Mouse (Mus musculus): ENCODE results near the gene Abhd12.

Gene Abhd12

DNA sequence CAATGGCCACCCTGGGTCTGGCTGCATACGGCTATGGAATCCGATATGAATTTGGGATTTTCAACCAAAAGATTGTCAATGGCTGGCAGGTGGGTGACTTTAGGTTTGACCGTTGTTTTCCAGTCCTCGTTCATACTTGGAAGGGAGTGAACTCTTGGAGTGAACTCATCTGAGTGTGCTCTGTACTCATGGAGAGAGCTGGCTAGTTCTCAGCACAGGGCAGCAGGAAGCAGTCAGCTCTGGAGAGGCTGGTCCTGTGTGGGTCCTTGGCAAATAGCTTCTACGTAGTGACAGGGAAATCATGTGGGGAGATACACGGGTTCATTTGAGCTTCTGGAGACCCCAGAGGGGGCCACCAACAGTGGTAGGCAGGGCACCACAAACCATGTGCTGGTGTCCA lies 95.7 kb downstream of the Abhd12 start:
- DNase-seq (ENCODE audit: extremely low read depth, low read depth) = no peak

DNA sequence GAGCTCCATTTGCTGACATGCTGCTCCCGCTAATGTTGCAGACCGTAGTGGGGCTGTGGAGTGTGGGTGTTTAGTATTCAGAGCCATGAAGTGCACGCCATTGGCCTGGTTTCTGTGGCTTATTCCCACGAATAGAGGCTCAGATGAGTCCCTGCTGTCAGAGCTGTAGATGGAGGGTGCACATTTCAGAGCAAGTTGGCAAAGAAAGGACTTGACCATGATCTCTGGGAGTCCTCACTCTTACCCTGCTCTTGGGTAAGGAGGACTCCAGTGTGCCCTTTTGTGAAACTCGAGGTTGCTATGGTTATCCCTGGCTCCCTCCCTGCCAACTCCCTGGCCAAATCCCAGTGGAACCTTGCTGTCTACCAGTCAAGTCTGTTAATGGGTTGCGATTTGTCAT lies 96.2 kb downstream of the Abhd12 start:
- no peak for DNase-seq (ENCODE audit: extremely low read depth, low read depth)

DNA sequence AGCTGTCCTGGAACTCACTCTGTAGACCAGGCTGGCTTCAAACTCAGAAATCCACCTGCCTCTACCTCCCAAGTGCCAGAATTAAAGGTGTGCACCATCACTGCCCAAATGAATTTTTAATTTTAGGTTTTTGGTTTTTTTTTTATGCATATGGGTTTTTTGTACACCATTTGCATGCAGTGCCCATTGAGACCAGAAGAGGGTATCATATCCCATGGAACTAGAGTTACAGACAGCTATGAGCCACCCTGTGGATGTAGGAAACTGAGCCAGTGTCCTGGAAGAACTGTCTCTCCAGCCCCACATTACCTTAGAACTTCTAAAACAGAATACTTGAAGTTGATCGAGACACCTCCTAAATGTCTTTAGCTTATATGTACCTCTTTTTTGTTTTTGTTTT lies 101.5 kb downstream of the Abhd12 start:
- DNase-seq (ENCODE audit: extremely low read depth, low read depth) = no peak

DNA sequence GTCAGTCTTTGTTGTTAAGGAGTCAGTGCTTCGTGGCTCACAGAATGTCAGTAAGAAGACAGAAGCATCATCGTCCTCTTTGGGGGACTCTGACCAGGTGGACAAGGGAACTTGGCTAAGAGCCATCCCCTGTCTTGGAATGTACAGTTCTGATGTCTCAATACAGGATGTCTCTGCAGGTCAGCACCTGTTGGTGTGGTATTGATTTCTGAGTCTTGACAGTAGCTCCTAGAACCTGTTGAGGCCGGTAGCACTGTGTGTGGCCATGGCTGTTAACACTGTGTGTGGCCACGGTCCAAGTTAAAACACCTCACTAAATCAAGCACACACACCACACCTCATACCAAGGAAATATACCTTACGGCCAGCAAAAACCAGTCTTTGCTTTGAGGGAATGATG lies 103.9 kb downstream of the Abhd12 start:
- DNase-seq (ENCODE audit: extremely low read depth, low read depth) = no peak

DNA sequence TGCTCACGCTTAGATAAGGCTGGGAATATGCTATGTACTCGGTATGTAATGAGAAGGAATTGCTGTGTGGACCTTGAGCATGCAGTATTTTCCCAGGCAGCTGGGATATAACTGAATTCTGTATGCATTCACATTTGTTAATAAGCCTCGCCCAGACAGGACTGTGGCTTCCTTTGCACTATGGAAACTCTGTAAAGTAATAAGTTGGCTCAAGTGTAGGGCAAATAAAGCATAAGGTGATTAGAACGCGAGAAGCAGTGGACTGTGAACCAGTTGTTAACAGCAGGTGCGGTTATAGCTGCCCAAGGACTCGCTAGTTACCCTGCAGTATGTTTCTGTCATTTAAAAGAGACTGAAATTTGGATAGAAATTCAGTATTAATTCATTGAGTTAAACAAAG lies 106.5 kb downstream of the Abhd12 start:
- no peak for DNase-seq (ENCODE audit: extremely low read depth, low read depth)

DNA sequence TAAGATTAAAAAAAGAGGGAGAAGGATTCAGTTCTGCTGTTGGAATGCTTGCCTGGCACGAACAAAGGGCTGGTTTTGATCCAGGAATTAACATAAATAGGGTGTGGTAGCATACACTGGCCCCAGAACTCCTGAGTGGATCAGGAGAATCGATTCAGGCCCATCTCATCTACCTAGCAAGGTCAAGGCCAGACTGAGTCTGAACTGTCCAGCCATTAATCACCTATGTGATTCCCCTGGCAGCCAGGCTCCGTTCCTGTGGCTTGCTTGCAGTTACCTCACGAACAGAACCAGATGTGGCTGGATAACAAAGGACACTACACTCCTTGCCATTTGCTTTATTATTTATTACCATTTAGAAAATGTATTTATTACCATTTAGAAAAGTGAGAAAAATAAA lies 111.2 kb downstream of the Abhd12 start:
- no peak for DNase-seq (ENCODE audit: extremely low read depth, low read depth)

DNA sequence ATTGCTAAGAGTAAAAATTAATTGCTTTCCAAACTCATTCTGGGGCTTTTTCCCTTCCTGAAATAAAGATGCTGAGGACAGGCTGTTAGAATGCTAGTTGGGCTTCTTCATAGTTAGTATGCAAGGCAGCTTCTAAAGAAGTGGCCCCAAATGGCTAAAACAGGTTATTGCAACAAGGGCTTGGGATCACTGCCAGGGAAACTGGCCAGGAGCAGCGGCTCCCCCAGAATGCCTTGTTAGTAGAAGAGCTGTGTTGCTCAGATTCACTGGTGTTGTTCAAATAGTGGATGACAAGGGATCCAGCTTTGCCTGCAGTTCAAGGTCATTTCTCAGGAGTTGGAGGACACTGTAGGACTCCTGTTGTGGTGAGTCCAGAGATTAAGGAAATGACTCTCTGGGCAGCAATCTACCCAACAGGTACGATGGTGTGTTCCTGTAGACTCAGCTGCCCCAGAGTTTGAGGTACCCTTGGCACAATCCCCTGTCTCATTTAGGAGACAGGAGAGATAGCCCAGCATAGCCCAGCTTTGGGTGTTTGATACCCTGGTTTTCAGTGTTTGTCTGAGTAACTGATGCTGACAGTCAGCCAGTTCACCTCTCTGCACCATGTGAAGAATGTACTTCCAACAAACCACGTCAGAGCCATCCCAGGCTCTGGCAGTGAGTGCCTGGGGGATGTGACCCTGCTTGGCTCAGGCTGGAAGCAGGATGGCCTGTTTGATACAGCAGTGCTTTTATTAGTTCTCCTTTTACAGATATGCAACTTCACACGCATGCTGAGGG lies 115.6 kb downstream of the Abhd12 start:
- DNase-seq (ENCODE audit: extremely low read depth, low read depth) = no peak

DNA sequence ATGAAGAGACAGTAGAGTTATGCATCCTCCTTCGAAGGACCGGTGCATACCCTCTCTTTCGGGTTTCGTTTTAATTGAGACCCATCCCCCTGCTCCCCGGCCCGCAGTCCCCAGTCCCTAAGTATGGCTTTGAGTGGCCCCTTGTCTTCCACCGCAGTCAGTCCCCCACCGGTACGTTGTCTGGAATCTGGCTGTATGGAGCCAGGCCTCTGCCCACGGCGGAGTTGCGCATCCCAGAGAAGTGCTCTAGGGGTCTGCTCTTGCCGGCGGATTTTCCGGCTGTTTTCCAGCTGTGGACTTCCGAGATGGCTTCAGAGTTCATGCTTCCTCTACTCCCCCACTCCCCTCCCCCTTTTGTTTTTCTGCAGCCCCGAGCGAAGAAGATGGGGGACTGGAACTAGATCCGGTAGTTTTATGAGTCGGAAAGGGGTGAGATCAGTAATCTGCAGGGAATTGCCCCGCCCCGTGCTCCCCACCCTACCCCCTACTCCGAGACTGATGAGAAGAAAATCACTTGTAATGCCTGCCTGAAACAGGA lies 117.2 kb downstream of the Abhd12 start:
- no peak for DNase-seq (ENCODE audit: extremely low read depth, low read depth)

DNA sequence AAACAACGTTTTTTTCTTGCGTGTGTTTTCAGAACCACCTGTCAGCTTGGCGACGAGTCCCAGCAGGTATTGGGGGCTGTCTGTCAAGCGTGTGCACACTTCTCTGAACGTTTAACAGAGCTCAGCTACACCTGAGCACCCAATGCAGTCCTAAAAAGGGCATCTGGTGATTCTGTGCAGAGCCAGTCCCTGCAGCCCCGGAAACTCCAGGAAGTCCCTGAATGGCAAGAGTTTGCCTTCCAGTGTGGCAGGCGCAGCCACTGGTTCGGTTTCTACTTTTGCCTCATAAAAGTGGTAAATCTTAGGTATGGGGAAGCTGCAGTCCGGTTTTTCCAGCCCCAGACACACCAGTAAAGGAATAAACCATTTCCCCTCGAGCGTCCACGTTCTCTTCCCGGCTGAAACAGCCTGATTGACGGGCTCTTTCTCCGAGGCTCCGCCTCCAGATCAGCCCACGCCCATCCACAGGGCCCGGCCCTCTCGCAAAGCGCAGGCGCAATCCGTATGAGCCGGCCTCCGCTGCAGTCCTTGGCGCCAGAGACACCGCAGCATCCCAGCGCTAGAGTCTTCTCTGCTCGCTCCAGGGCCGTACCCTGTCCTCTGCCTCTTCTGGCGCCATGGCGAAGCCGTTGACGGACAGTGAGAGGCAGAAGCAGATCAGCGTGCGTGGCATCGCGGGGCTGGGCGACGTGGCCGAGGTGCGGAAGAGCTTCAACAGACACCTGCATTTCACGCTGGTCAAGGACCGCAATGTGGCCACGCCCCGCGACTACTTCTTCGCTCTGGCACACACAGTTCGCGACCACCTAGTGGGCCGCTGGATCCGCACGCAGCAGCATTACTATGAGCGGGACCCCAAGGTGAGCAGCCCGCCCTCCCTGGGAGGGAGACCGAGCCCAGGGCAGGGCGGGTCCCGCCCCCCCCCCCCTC lies 118.0 kb downstream of the Abhd12 start, which contains the start of gene Pygb:
Gene Pygb, plus strand, starts transcription at position 485 of the 930 bp plus-strand sequence.
- DNase-seq (ENCODE audit: extremely low read depth, low read depth) = peak; percentile 62

DNA sequence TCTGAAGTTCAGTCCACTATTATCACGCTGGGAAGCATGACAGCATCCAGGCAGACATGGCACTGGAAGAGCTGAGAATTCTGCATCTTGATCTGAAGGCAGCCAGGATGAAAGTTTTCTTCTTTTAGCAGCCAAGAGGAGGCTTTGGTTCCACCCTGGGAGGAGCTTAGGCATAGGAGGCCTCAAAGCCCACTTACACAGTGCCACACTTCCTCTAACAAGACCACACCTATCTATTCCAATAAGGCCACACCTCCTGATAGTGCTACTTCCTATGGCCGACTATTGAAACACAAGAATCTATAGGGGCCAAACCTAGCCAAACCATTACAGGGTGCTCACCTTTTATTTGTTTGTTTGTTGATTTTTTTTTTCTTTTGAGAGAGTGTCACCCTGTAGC lies 121.7 kb downstream of the Abhd12 start:
- DNase-seq (ENCODE audit: extremely low read depth, low read depth) = peak; percentile 60
